Mouse (Mus musculus) T-helper 1 cell (primary cell): ENCODE measurements at regions not wholly inside any gene's neighbourhood (a gene's known extent, or its start where the extent isn't known, plus 50 kb on each side); places are given as distances from the start of the nearest gene placed in this dataset.

Source experiments
- in situ Hi-C: fragments of 300-600 bp; cut with MboI, MseI; formaldehyde crosslinking; loops from one replicate; pipeline ENCODE4 v1.15.1; 2025; ENCODE audit warnings: high pct_unique_total_duplicates

GRCm38 (mm10) chr11:86881710-86882109 is 74.2 kb upstream of the Dhx40 start:
- in situ Hi-C loops = no loop called here

GRCm38 (mm10) chr11:86879356-86879905 is 71.9 kb upstream of the Dhx40 start:
- in situ Hi-C loops = no loop called here

DNA sequence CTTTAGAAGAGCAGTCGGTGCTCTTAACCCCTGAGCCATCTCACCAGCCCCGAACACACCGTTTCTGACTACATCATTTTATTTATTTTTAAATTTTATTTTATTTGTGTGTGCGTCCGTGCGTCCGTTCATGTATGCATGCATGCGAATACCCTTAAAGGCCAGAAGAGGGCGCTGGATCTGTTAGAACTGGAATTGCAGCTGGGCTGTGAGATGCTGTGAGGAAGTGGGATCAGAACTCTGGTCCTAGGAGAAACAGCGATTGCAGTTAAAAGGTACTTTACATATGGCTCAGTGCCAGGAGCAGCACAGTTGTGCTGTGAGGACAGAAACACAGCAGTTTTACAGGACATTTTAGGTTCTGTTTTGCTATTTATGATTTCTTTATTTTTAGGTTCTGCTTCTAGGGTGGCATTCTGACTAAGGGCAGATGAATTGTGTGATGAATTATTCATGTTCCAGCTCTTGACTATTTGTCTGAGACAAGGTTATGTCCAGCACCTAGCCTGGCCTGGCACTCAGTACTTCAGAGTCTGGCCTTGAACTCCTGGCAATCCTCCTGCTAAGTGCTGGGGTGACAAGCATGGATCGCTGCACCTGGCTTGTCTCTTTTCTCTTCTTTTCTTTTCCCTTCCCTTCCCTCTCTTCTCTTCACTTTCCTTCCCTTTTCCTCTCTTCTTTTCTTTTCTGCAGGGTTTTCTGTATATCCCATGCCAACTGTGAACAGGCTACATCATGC is 71.0 kb upstream of the Dhx40 start:
- in situ Hi-C loops = no loop called here

- in situ Hi-C loops = no loop called here
Observed at GRCm38 (mm10) chr11:86876509-86876908, 69.0 kb upstream of the Dhx40 start.

- in situ Hi-C loops = no loop called here
Observed at GRCm38 (mm10) chr11:86875738-86876137, 68.2 kb upstream of the Dhx40 start.

DNA sequence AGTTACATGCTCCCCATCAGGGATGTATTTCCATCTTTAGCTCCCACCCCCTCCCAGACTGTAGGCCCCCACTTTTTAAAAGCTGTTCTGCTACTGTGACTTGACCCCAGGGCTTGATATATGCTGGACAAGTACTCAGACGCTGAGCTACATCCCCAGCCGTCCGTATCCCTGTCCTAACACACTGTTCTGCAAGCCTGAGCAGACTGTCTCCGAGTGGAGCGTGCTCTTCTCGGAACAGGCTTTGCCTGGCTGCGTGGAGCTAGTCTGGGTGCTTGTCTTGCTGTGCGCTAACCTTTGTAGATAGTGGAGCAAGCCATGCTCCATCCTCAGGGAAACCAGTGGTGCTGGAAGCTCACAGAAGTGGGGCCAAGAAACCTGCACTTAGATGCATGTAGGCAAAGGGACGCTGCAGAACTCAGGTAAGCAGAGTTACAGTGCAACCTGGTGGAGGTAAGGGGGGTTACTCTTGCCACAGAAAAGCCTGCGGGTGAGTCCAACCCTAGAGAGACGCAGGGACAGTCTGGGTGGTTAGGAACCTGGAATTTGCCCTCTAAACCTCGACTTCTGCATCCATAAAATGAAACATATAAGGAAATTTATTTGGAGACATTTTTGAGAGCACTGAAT is 67.2 kb upstream of the Dhx40 start:
- in situ Hi-C loops = loop anchor here (5.0 kb wide), 1 partner anchor 97 kb away; no protein-coding TSS in a partner anchor

- in situ Hi-C loops = loop anchor here (5.0 kb wide), 1 partner anchor 96 kb away; no protein-coding TSS in a partner anchor
Observed at GRCm38 (mm10) chr11:86873406-86873700, 65.8 kb upstream of the Dhx40 start.

GRCm38 (mm10) chr11:86872537-86873405 is 65.2 kb upstream of the Dhx40 start:
- in situ Hi-C loops = loop anchor here (5.0 kb wide), 1 partner anchor 95 kb away; no protein-coding TSS in a partner anchor

GRCm38 (mm10) chr11:86871782-86872181 is 64.2 kb upstream of the Dhx40 start:
- in situ Hi-C loops = loop anchor here (5.0 kb wide), 1 partner anchor 94 kb away; no protein-coding TSS in a partner anchor

- in situ Hi-C loops = loop anchor here (5.0 kb wide), 1 partner anchor 93 kb away; no protein-coding TSS in a partner anchor
Observed at GRCm38 (mm10) chr11:86870486-86871165, 63.1 kb upstream of the Dhx40 start.

DNA sequence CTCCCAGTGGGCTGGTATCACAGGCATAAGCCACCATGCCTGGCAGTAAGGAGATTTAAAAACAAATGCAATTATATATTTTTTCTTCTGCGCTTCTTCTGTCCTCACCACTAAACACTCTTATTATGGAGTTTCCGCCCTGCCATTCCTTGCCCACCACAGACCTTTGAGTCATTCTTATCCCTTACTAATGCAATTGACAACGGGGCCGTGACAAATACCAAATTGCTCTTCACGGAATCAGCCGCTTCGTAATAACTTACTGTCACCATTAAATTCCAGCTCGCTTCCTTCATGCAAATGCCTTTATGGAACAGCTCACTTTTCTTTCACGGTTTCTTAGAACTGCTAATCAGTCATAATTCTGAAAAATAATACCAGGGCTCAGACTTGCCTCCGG is 59.4 kb upstream of the Dhx40 start:
- in situ Hi-C loops = no loop called here

- in situ Hi-C loops = no loop called here
Observed at GRCm38 (mm10) chr11:86859864-86860528, 52.5 kb upstream of the Dhx40 start.

DNA sequence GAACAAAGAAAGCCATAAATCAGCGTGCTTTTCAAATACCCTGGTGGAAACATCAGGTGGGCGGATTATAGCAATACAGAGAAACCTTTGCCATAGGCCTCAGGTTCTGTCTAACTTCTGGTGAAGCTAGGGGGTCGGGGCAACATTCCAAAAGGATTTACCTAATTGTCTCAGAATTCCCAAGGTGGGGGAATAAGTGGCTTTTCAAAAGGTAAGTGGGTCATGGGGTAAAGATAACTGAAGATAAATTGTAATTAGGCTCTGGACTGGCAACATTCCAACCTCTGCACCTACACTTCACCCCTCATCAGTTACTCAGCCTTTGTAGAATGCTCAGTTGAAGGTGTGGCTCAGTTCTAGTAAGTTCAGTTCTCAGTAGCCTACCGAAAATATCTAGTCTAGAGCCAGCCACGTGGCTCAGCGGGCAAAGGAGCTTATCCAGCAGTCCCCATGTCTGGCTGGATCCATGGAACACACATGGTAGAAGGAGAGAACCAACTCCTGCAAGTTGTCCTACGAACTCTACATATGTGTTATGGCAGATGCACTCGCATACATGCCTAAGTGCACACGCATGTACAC is 51.8 kb upstream of the Dhx40 start:
- in situ Hi-C loops = no loop called here

- in situ Hi-C loops = no loop called here
Observed at GRCm38 (mm10) chr11:86858211-86858610, 50.7 kb upstream of the Dhx40 start.
